Mouse (Mus musculus) small intestine, adult 2 months (tissue): ENCODE measurements around the gene Dnajc11.

Source experiments
- CTCF ChIP-seq: fragments of 200-500 bp; IDR thresholded peaks from 2 replicates; pipeline ENCODE4 v1.5.1; 2012; ENCODE audit warnings: low read depth, mild to moderate bottlenecking, control low read depth, inconsistent platforms, low read length, moderate library complexity, mixed read lengths; ENCODE audit not compliant: insufficient replicate concordance, insufficient read length; ENCODE audit errors: extremely low read depth
- POLR2A ChIP-seq: fragments of 200-500 bp; IDR thresholded peaks from 2 replicates; pipeline ENCODE4 v1.6.1; 2012; ENCODE audit warnings: low read depth, mild to moderate bottlenecking, control low read depth, inconsistent platforms, low read length, moderate library complexity

DNA sequence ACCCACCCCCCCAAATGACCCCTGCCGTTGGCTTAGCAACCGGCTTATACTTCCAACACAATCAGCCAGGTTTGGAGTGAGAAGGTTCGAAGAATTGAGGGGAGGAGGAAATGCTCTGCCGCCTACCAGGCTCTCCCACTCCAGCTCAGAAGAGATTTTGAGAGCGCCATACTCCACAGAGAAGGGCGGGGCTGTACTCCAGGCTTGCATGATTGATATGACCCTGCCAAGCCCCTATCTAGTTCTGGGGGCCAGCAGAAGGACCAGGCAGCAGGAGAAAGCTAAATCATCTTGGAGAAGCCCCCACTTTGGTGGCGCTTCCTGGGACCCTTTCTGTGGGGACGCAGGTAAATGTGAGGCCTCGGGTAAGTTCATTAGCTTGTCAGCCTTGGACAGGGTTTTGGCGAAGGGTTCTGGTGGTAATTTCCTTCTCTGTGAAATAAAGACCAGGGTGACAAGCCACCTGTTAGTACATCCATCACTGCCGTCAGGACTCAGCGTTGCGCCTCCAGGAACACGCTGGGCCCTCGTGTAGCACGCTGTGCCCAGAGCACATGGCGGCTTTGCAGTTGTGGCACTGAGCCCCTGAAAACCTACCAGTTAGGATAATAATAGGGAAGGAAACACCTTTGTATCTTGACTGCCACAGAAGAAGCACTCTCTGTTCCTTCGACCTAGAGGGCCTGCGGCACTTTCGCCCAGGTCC lies 14.2 kb upstream of the Dnajc11 start:
- TF ChIP-seq CTCF (no peak), POLR2A (no peak)
